Comparison of ENCODE assay signal across 10 mouse cellular contexts in genomic region chr6:50377742-50378720, GRCm38 (mm10).
A peak's percentile ranks its signal among the peaks of the same experiment; 100 is the strongest.
DNase-seq lines count a peak whose midpoint lies in the region; ATAC-seq and TF ChIP-seq lines count a peak whose summit lies in the region.
"Had no signal": no experiment of that assay in that cellular context is flagged by ENCODE, and none has a peak within 500 bp of the region (broad histone marks: within the 10 kb centered on the region; RNA-seq: fewer than 3 reads in every experiment).

No protein-coding gene starts in this region.

- H3K27me3 ChIP-seq in embryonic facial prominence, embryonic 15.5 days: no peaks in the 10 kb centered on the region
- no peaks in the 10 kb centered on the region for H3K27me3 ChIP-seq in liver, postnatal 0 days (ENCODE audit: insufficient read depth, low read length)
- no peaks in the 10 kb centered on the region for H3K27me3 ChIP-seq in thymus, adult 2 months (ENCODE audit: control insufficient read depth, insufficient read depth, low read length)
- no peaks in the 10 kb centered on the region for H3K27me3 ChIP-seq in kidney, embryonic 14.5 days (ENCODE audit: control insufficient read depth, insufficient read depth, low read length)
- no peaks in the 10 kb centered on the region for H3K27me3 ChIP-seq in forebrain, embryonic 11.5 days (ENCODE audit: control insufficient read depth, insufficient read depth, low read length)
- H3K27me3 ChIP-seq: CH12.LX; hindbrain, embryonic 15.5 days had no signal

- TF ChIP-seq EP300 in liver, postnatal 0 days (IDR thresholded peaks at IDR 0.05; ENCODE audit: low read depth): no peak

- WGBS in embryonic facial prominence, embryonic 15.5 days: 56% methylated on average over 21 of the region's 21 CpGs
- WGBS in liver, postnatal 0 days (ENCODE audit: insufficient replicate concordance): 37% methylated on average over 21 of the region's 21 CpGs
- 22% methylated on average over 21 of the region's 21 CpGs for WGBS in thymus, adult 2 months
- WGBS in kidney, embryonic 14.5 days: 75% methylated on average over 21 of the region's 21 CpGs
- 82% methylated on average over 21 of the region's 21 CpGs for WGBS in forebrain, embryonic 11.5 days

- TF ChIP-seq POLR2A in thymus, adult 2 months (IDR thresholded peaks at IDR 0.05; ENCODE audit: control insufficient read depth, extremely low read depth, insufficient read depth, low read length, poor library complexity): no peak

- H3K4me1 ChIP-seq in embryonic facial prominence, embryonic 15.5 days: peaks cover 44% of the 10 kb centered on the region
- H3K4me1 ChIP-seq in liver, postnatal 0 days (ENCODE audit: insufficient read depth): peaks cover 17% of the 10 kb centered on the region; the same call in 1 of the 2 replicates
- H3K4me1 ChIP-seq in thymus, adult 2 months (replicated peaks; ENCODE audit: control insufficient read depth, insufficient read depth, low read length): peaks cover 36% of the 10 kb centered on the region
- 0 out of 2 replicates have a peak, but pooled peaks cover 6% of the 10 kb centered on the region for H3K4me1 ChIP-seq in kidney, embryonic 14.5 days (ENCODE audit: control insufficient read depth, insufficient read depth, low read length)
- no peaks in the 10 kb centered on the region; the same call in 1 of the 2 replicates for H3K4me1 ChIP-seq in forebrain, embryonic 11.5 days (replicated peaks; ENCODE audit: control insufficient read depth, insufficient read depth, low read length)

- peak; percentile 20 for DNase-seq in embryo, embryonic 10 days (ENCODE audit: low spot score)
- DNase-seq in embryo, embryonic 9.5 days (ENCODE audit: extremely low spot score): no peak
- DNase-seq in 3T3-L1 (ENCODE audit: low read depth, low spot score): peak; percentile 90
- peak; percentile 54 for DNase-seq in liver, postnatal 0 days
- peak; percentile 61 for DNase-seq in thymus, adult 2 months
- no peak for DNase-seq in forebrain, embryonic 11.5 days (ENCODE audit: low spot score)

- ATAC-seq in embryonic facial prominence, embryonic 15.5 days (ENCODE audit: insufficient number of reproducible peaks, low FRiP score, low TSS enrichment, low read depth): 0 out of 2 replicates have a peak, but pooled peaks have one; percentile 35
- ATAC-seq in liver, postnatal 0 days: peak; percentile 77
- no peak for ATAC-seq in kidney, embryonic 14.5 days (ENCODE audit: low FRiP score, low TSS enrichment)
- ATAC-seq in forebrain, embryonic 11.5 days (replicated peaks; ENCODE audit: low FRiP score): no peak

- no peak overlapping the region for H3K9ac ChIP-seq in embryonic facial prominence, embryonic 15.5 days
- no peak overlapping the region for H3K9ac ChIP-seq in liver, postnatal 0 days (replicated peaks)
- H3K9ac ChIP-seq in kidney, embryonic 14.5 days (ENCODE audit: low read depth, low read length): no peak overlapping the region
- H3K9ac ChIP-seq in forebrain, embryonic 11.5 days (ENCODE audit: low read length): no peak overlapping the region
- H3K9ac ChIP-seq: hindbrain, embryonic 15.5 days had no signal

- no peak for TF ChIP-seq CTCF in liver, postnatal 0 days (IDR thresholded peaks at IDR 0.05; ENCODE audit: low read depth)
- TF ChIP-seq CTCF in thymus, adult 2 months (IDR thresholded peaks at IDR 0.05; ENCODE audit: borderline replicate concordance, control insufficient read depth, extremely low read depth, insufficient read depth, low read length, poor library complexity): no peak

- peak overlapping the region; percentile 80 for H3K27ac ChIP-seq in embryonic facial prominence, embryonic 15.5 days (replicated peaks)
- H3K27ac ChIP-seq in liver, postnatal 0 days (ENCODE audit: low read depth): peak overlapping the region; percentile 76
- peak overlapping the region; percentile 78 for H3K27ac ChIP-seq in thymus, adult 2 months (ENCODE audit: control insufficient read depth, insufficient read depth, low read length)
- no peak overlapping the region for H3K27ac ChIP-seq in kidney, embryonic 14.5 days (ENCODE audit: low read depth, low read length)
- no peak overlapping the region for H3K27ac ChIP-seq in forebrain, embryonic 11.5 days (ENCODE audit: low read depth, low read length)
- H3K27ac ChIP-seq: hindbrain, embryonic 15.5 days had no signal

- no peaks in the 10 kb centered on the region for H3K36me3 ChIP-seq in embryonic facial prominence, embryonic 15.5 days
- no peaks in the 10 kb centered on the region for H3K36me3 ChIP-seq in liver, postnatal 0 days (replicated peaks; ENCODE audit: insufficient read depth, low read length)
- no peaks in the 10 kb centered on the region for H3K36me3 ChIP-seq in thymus, adult 2 months (ENCODE audit: control insufficient read depth, insufficient read depth, low read length)
- H3K36me3 ChIP-seq in kidney, embryonic 14.5 days (ENCODE audit: control insufficient read depth, insufficient read depth, low read length): no peaks in the 10 kb centered on the region
- H3K36me3 ChIP-seq in forebrain, embryonic 11.5 days (ENCODE audit: control insufficient read depth, insufficient read depth, low read length): no peaks in the 10 kb centered on the region
- H3K36me3 ChIP-seq: hindbrain, embryonic 15.5 days had no signal

- no peak overlapping the region for H3K4me3 ChIP-seq in embryonic facial prominence, embryonic 15.5 days (replicated peaks)
- H3K4me3 ChIP-seq in liver, postnatal 0 days (ENCODE audit: low read depth, low read length): no peak overlapping the region
- H3K4me3 ChIP-seq in thymus, adult 2 months (ENCODE audit: control insufficient read depth, insufficient read depth, low read length): peak overlapping the region; percentile 40
- H3K4me3 ChIP-seq in kidney, embryonic 14.5 days (ENCODE audit: low read length): no peak overlapping the region
- H3K4me3 ChIP-seq in forebrain, embryonic 11.5 days (ENCODE audit: low read depth, low read length): no peak overlapping the region
- H3K4me3 ChIP-seq: hindbrain, embryonic 15.5 days had no signal

- H3K9me3 ChIP-seq in embryonic facial prominence, embryonic 15.5 days (replicated peaks): no peaks in the 10 kb centered on the region
- no peaks in the 10 kb centered on the region for H3K9me3 ChIP-seq in liver, postnatal 0 days (ENCODE audit: low read length)
- no peaks in the 10 kb centered on the region for H3K9me3 ChIP-seq in kidney, embryonic 14.5 days (ENCODE audit: control insufficient read depth, low read length)
- H3K9me3 ChIP-seq in forebrain, embryonic 11.5 days (ENCODE audit: control insufficient read depth, low read length): no peaks in the 10 kb centered on the region
- H3K9me3 ChIP-seq: hindbrain, embryonic 15.5 days had no signal

- 0 out of 2 replicates have a peak overlapping the region, but pooled peaks have one; percentile 6 for H3K4me2 ChIP-seq in embryonic facial prominence, embryonic 15.5 days (replicated peaks)
- H3K4me2 ChIP-seq in liver, postnatal 0 days (ENCODE audit: low read depth, low read length): peak overlapping the region; percentile 2; the same call in 1 of the 2 replicates
- H3K4me2 ChIP-seq in kidney, embryonic 14.5 days (replicated peaks; ENCODE audit: low read depth, low read length): no peak overlapping the region
- no peak overlapping the region for H3K4me2 ChIP-seq in forebrain, embryonic 11.5 days (ENCODE audit: low read depth, low read length, severe bottlenecking)
- H3K4me2 ChIP-seq: hindbrain, embryonic 15.5 days had no signal

Comparison
In these comparisons a context has a peak if more than half of its experiments do, and no peak if none do; other contexts are left out.
1. DNase-seq: peak in embryo, embryonic 10 days (single experiment), 3T3-L1 (single experiment), liver, postnatal 0 days (single experiment) and thymus, adult 2 months (single experiment); none in embryo, embryonic 9.5 days (single experiment) and forebrain, embryonic 11.5 days (single experiment).
2. ATAC-seq: peak in embryonic facial prominence, embryonic 15.5 days (single experiment) and liver, postnatal 0 days (single experiment); none in kidney, embryonic 14.5 days (single experiment) and forebrain, embryonic 11.5 days (single experiment).
3. H3K27ac ChIP-seq: peak in embryonic facial prominence, embryonic 15.5 days (single experiment), liver, postnatal 0 days (single experiment) and thymus, adult 2 months (single experiment); none in kidney, embryonic 14.5 days (single experiment) and forebrain, embryonic 11.5 days (single experiment).
4. H3K4me2 ChIP-seq: peak in embryonic facial prominence, embryonic 15.5 days (single experiment) and liver, postnatal 0 days (single experiment); none in kidney, embryonic 14.5 days (single experiment) and forebrain, embryonic 11.5 days (single experiment).